Mouse (Mus musculus) heart, postnatal 14 days (tissue): ENCODE measurements around the gene Gm44805. TPM values are rescaled to one million over a fixed set of nuclear protein-coding genes. Genes with fewer than 3 reads are reported as not detected.
A peak's percentile ranks its signal among the peaks of the same experiment; 100 is the strongest.

ENCODE experiments used
- DNase-seq, 2 experiments: peaks; one replicate each; pipeline ENCODE4 v3.0.0; 2021 to 2022
- intact Hi-C: fragments of 180-260 bp; cut with DNase I; formaldehyde crosslinking; loops from one replicate; pipeline ENCODE4 v1.15.1; 2025
- long read RNA-seq, 2 experiments: library from polyadenylated mRNA; stranded (forward); transcript quantifications; one replicate each; pipeline ENCODE4 v2.0.0; 2021
- total RNA-seq, 2 experiments: library from RNA; stranded (reverse); gene quantifications; 2 replicates each; pipeline ENCODE4 v1.2.3; 2021

Gm44805 gene
- not detected for total RNA-seq
- long read RNA-seq, experiment 1 = 0 reads
- long read RNA-seq, experiment 2 = 0 reads

GRCm38 (mm10) chr7:19681202-19681694 lies at the start of gene Gm44805, which contains the start of gene Apoc4:
Gm44805 (minus strand) TSS chr7:19681423.
Apoc4 (minus strand) TSS chr7:19681479.
- DNase-seq = no peak
- intact Hi-C loops = no loop called here

GRCm38 (mm10) chr7:19726541-19726940 lies 45.3 kb upstream of the Gm44805 start:
- intact Hi-C loops = no loop called here

DNA sequence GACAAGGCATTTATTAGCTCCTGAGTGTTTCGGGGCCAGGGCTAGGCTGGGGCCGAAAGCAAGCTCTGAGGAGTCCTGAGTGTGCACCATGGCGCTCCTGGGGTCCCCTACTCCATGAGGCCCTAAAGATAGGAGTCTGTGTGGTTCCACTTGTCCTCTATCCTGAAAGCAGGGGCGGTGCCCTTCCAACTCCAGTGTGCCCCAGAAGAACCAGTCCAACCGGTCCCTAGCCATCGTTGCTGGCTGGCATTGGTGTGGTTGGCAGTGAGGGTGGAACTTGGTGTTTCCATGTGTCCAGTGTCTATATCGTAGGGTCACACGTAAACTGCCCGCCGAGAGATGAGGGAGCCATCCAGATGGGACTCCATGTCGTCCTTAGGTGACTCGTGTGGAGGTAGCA lies 42.9 kb upstream of the Gm44805 start:
- no peak for DNase-seq
- intact Hi-C loops = no loop called here

More at GRCm38 (mm10) chr7:19726541-19726940, 45.3 kb upstream of the Gm44805 start:
- no peak for DNase-seq

DNA sequence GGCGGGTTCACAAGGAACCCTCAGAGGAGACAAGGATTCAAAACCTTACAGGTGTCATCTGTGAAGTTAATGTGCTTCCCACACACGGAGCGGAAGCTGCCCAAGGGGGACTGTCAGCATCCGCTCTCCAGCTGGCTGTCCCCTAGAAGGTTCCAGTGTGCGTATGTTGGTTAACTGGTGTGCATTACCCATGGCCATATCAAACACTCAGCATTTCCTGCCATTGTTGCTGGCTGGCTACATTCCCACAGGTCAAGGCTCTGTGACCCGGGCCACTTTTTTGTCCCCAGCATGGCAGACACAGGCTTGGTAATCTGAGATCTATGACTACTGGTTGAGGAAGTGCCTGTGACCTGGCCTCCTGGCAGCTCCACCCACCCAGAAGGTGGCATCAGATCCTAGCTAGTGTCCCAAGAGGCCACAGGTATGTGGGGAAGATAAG lies 41.6 kb upstream of the Gm44805 start:
- DNase-seq = peak; percentile 62 to 66
- intact Hi-C loops = no loop called here

GRCm38 (mm10) chr7:19719200-19719599 lies 38.0 kb upstream of the Gm44805 start:
- intact Hi-C loops = no loop called here
- DNase-seq = no peak

GRCm38 (mm10) chr7:19718297-19718952 lies 37.2 kb upstream of the Gm44805 start:
- no peak for DNase-seq
- intact Hi-C loops = no loop called here

DNA sequence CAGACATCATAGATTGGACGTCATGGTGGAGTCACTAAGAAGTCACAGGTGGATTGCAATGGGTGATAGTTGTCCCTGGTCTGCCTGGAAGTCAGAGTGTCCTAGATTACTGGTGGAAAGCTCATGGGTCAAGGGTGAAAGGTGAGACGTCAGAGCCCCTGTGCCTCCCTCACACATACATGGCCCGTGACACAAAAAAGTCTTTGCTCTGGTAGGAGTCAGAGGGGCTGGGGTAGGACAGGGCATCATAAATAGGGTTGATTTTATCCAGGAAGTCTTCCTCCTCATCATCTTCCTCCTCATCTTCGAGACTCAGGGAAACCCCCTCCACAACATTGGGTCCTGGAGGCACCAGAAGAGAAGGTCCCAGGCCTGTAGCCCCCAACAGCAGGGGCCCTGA lies 36.1 kb upstream of the Gm44805 start:
- intact Hi-C loops = loop anchor here (2.0 kb wide), 1 partner anchor 27 kb away; no protein-coding TSS in a partner anchor
- DNase-seq = no peak

GRCm38 (mm10) chr7:19716822-19717221 lies 35.6 kb upstream of the Gm44805 start:
- intact Hi-C loops = loop anchor here (1.0 to 2.0 kb wide), 2 partner anchors 28 to 32 kb away; no protein-coding TSS in a partner anchor
- DNase-seq = no peak

DNA sequence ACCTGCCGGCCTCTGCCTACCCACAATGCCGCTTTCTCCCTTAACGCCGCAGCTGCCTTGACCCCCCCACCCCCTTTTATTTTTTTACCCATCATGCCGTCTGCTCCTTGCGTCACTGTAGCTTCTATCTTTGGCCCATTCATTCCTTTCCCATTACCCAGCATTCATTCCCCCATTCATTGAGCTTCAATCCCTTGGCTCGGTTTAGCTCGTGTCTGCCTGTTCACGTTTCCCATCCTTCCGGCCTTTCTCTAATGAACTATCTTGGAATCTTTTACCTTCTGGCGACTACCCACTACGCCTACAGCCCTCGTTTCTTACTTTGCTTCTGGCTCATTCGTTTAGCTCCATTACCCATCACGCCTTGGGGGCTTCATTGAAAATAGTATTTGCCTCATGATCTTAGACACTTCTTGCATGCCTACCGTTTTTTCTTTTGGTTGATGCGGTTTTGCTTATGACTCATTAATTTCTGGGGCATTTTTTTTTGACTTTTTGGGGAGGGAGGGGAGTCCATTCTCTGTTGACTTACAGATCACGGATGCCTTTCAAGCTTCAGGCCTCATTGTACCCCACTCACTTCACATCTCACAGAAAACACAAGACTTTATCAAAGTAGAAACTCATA lies 34.9 kb upstream of the Gm44805 start:
- no peak for DNase-seq
- intact Hi-C loops = loop anchor here (1.0 to 2.0 kb wide), 2 partner anchors 29 to 33 kb away; no protein-coding TSS in a partner anchor

- DNase-seq = peak; percentile 97
- intact Hi-C loops = loop anchor here (1.0 to 2.0 kb wide), 2 partner anchors 29 to 34 kb away; no protein-coding TSS in a partner anchor
These were observed 34.2 kb upstream of the Gm44805 start, which contains the start of gene Tomm40 for GRCm38 (mm10) chr7:19715239-19716054. Tomm40 (minus strand) TSS chr7:19715438.

DNA sequence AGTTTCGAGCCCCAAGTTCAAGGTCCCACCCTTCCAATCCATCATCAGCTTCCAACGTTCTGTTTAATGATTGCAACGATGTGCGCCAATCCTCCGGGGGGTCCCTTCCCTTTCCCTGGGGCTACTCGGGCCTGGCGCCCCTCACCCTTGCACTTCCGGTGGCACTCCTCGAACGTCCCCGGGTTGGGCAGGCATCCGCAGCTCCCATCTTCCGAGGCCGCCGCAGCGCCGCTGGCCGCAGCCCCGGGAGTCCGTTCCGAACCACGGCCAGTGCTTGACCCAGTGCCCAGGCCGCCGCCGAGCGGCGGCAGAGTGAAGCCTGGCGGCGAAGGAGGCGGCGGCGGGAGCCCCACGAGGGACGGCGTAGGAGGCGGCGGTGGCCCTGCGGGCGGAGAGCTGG lies 33.6 kb upstream of the Gm44805 start:
- intact Hi-C loops = loop anchor here (5.0 kb wide), 1 partner anchor 128 kb away; no protein-coding TSS in a partner anchor
- DNase-seq = no peak

DNA sequence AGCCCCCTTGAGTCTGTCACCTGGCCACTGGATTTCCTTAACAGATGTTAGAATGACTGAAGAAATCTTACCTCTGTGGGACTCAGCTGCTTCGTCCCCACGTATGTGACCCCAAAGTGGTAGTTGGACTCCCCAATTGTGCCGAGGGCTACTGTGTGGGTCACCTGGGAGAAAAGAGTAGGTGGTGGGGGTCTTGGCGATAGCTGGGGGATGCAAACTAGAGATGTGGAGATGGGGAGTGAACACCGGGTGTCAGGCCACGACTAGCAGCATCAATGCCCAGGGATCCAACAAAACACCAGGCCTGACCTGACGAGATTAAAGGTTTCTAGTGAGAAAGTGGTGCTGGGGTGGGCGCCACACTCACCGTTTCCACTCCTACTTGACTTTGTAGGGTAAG lies 32.4 kb upstream of the Gm44805 start:
- intact Hi-C loops = loop anchor here (2.0 to 5.0 kb wide), 2 partner anchors 45 to 126 kb away; no protein-coding TSS in a partner anchor
- no peak for DNase-seq

- intact Hi-C loops = loop anchor here (2.0 to 5.0 kb wide), 2 partner anchors 44 to 126 kb away; no protein-coding TSS in a partner anchor
- DNase-seq = no peak
These were observed 32.0 kb upstream of the Gm44805 start for GRCm38 (mm10) chr7:19713196-19713595.

DNA sequence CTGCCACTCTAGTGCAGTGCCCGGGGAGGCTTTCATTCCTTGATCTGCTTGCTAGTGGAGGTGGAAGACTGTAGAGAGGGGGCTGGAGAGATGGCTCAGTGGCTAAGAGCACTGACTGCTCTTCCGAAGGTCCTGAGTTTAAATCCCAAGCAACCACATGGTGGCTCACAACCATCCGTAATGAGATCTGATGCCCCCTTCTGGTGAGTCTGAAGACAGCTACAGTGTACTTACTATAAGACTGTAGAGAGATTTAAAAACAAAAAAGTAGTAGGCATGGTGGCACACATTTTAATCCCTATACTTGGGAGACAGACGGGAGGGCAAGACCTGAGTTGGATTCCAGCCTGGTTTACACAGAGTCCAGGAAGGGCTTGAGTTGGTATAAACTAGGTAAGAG lies 31.2 kb upstream of the Gm44805 start:
- intact Hi-C loops = loop anchor here (2.0 to 5.0 kb wide), 2 partner anchors 44 to 125 kb away; no protein-coding TSS in a partner anchor
- no peak for DNase-seq

DNA sequence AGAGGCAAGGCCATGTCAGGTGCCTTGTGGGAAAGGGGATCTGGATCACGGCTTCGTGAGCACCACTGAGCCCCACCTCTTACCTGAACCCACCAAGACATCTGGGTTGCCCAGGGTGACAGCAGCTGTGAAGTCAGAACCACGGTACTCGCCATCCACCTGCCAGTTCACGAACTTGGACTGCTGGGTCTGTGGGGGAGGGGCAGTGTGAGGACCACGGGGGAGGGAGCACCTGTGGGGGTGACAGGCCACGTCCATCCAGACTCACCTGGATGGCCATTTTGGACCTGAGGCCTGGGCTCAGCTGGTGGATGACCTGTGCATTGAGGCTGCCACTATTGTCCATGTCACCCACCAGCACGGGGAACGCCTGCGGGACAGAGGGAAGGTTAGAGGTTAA lies 29.4 kb upstream of the Gm44805 start:
- intact Hi-C loops = loop anchor here (5.0 kb wide), 1 partner anchor 123 kb away; no protein-coding TSS in a partner anchor
- DNase-seq = no peak

DNA sequence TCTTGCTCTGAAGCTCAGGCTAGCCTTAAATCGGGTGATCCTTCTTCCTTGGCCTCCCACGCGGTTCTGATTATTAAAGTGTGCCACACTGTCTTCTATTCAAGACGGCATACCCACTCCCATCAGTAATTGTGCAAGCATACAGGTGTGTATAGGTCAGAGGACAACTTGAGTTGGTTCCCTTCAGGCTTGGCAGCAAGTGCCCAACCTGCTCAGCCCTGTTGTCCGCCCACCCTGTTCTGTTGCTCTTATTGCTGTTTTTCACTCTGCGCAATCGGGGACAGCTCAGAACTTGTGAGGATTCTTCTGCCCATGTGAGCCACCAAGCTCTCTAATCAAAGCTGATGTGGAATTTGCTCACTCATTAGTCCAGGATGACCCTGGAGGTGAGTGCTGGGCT lies 24.0 kb upstream of the Gm44805 start:
- no peak for DNase-seq
- intact Hi-C loops = loop anchor here (10.0 kb wide), 1 partner anchor 300 kb away; the partner anchor contains the start of genes Ckm and Klc3

- intact Hi-C loops = loop anchor here (10.0 kb wide), 1 partner anchor 300 kb away; the partner anchor contains the start of genes Ckm and Klc3
- no peak for DNase-seq
These were observed 23.3 kb upstream of the Gm44805 start for GRCm38 (mm10) chr7:19704475-19704874.

DNA sequence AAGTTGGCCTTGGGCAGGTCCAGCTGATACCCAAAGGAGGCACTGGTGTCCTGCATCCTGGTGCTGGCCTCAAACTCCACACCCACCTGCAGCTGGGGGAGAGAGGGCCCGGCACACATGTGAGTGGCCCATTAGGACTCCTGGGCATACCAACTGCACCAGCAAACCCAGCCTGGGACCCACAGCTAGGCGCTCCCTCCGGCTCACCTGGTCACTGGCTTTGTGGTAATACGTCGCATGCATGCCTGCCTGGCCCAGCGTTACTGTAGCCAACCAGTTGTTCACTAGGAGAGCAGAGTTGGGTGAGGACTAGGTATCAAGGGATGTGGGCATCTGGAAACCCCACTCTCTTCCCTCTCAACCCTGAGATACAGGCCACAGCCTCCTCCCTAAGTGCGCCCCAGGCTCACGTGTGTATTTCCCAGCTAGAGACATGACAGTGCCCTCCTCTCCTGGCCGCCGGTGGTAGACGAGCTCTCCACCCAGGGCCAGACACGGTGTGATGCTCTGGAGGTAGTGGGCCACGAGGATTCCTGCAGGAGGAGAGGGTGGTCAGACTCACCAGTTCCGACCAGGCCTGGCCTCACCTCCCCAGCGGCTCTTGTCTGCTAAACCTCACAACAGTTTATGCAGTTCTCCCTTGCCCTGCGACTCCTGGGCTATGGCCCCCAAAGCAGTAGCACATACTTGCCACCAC lies 21.8 kb upstream of the Gm44805 start:
- intact Hi-C loops = loop anchor here (10.0 kb wide), 1 partner anchor 298 kb away; the partner anchor contains the start of genes Ckm and Klc3
- DNase-seq = no peak

- intact Hi-C loops = loop anchor here (1.0 to 10.0 kb wide), 2 partner anchors 32 to 296 kb away; partner anchors contain the start of genes Ckm and Klc3
- peak; percentile 82 to 86 for DNase-seq
These were observed 20.0 kb upstream of the Gm44805 start for GRCm38 (mm10) chr7:19701069-19701761.
